In the genomic region with DNA sequence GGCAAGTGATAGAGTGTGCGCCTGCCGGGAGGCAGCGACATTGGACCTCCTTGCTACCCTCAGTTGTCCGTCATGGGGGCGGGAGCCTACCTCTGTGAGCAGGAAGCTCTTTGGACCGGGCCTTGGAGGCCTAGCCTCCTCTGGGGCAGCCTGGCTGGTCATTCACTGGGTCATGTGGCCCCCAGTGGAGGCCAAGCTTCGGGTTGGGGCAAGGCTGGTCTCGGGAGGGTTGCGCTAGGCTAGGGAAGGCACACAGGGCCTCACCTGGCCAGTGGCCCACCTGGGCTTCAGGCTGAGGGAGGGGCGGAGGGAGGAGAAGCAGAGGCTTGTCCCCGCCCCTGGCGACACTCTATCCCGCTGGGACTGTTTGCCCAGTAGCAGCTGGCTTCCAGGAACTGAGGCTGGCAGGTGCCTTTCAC, we compare ENCODE assay signal across 11 mouse cellular contexts. TPM values are rescaled to one million over a fixed set of nuclear protein-coding genes. Genes with fewer than 3 reads are reported as not detected.
DNase-seq lines count a peak whose midpoint lies in the region; ATAC-seq and TF ChIP-seq lines count a peak whose summit lies in the region.
"Had no signal": no experiment of that assay in that cellular context is flagged by ENCODE, and none has a peak within 500 bp of the region (broad histone marks: within the 10 kb centered on the region; RNA-seq: fewer than 3 reads in every experiment).

No protein-coding gene starts in this region.

- DNase-seq in testis, postnatal 14 days (ENCODE audit: low spot score): no peak
- DNase-seq in kidney, adult 8-10 months: peak; percentile 90 to 94
- no peak for DNase-seq in liver, embryonic 14.5 days (ENCODE audit: low read depth in 3 of 3, low spot score in 3 of 3)
- DNase-seq in stomach, postnatal 0 days (ENCODE audit: low spot score): peak; percentile 95
- DNase-seq in left cerebral cortex, postnatal 36 days (ENCODE audit: low spot score in 2 of 2): no peak
- no peak for DNase-seq in left cerebral cortex, adult 18-20 months (ENCODE audit: low spot score in 2 of 2)
- no peak for DNase-seq in frontal cortex, postnatal 25 days (ENCODE audit: low spot score in 2 of 2)
- DNase-seq: heart, postnatal 10 days had no signal

- H3K36me3 ChIP-seq in testis, adult 2 months (ENCODE audit: control insufficient read depth, insufficient read depth, low read length): no peaks in the 10 kb centered on the region
- H3K36me3 ChIP-seq in liver, embryonic 14.5 days (replicated peaks; ENCODE audit: control insufficient read depth, insufficient read depth, low read depth): no peaks in the 10 kb centered on the region
- H3K36me3 ChIP-seq in stomach, postnatal 0 days (ENCODE audit: control insufficient read depth, insufficient read depth, low read length): no peaks in the 10 kb centered on the region

- no peak for TF ChIP-seq CTCF in testis, adult 2 months (IDR thresholded peaks at IDR 0.05; ENCODE audit: control insufficient read depth, insufficient read depth, insufficient replicate concordance, low read depth, low read length)
- no peak for TF ChIP-seq CTCF in liver, embryonic 14.5 days (IDR thresholded peaks at IDR 0.05; ENCODE audit: low read depth)
- no peak; the same call in 1 of the 2 replicates for TF ChIP-seq CTCF in stomach, postnatal 0 days (IDR thresholded peaks at IDR 0.05; ENCODE audit: low read depth)

- TF ChIP-seq EP300 in liver, embryonic 14.5 days (IDR thresholded peaks at IDR 0.05; ENCODE audit: low read depth): no peak
- TF ChIP-seq EP300 in stomach, postnatal 0 days (optimal IDR thresholded peaks at IDR 0.05): no peak

- no peaks in the 10 kb centered on the region for H3K9me3 ChIP-seq in liver, embryonic 14.5 days (ENCODE audit: control insufficient read depth, low read length)
- H3K9me3 ChIP-seq in stomach, postnatal 0 days (ENCODE audit: control insufficient read depth, low read length): no peaks in the 10 kb centered on the region

- H3K4me2 ChIP-seq in liver, embryonic 14.5 days (ENCODE audit: low read depth): peak overlapping the region; percentile 18; the same call in 1 of the 2 replicates
- H3K4me2 ChIP-seq in stomach, postnatal 0 days (replicated peaks; ENCODE audit: low read depth): peak overlapping the region; percentile 47

- H3K9ac ChIP-seq in liver, embryonic 14.5 days (replicated peaks): no peak overlapping the region
- H3K9ac ChIP-seq in stomach, postnatal 0 days (ENCODE audit: low read length): peak overlapping the region; percentile 66

- intact Hi-C loops in left cerebral cortex, postnatal 36 days (cut with DNase I): no loop called here

- no peak for TF ChIP-seq POLR2A in testis, adult 2 months (IDR thresholded peaks at IDR 0.05; ENCODE audit: control insufficient read depth, low read depth, low read length)

- ATAC-seq in liver, embryonic 14.5 days (ENCODE audit: insufficient read depth): no peak
- ATAC-seq in stomach, postnatal 0 days (ENCODE audit: low FRiP score, low TSS enrichment): peak; percentile 83

- whole genome bisulfite sequencing in liver, embryonic 14.5 days (ENCODE audit: insufficient replicate concordance): 36% methylated on average over 13 of the region's 13 CpGs
- 8% methylated on average over 13 of the region's 13 CpGs for WGBS in stomach, postnatal 0 days

- H3K4me3 ChIP-seq in testis, adult 2 months (ENCODE audit: control insufficient read depth, low read depth, low read length): no peak overlapping the region
- no peak overlapping the region for H3K4me3 ChIP-seq in liver, embryonic 14.5 days (ENCODE audit: insufficient read depth in 1 of 2, low read depth in 2 of 2, low read length in 2 of 2)
- peak overlapping the region; percentile 32 for H3K4me3 ChIP-seq in stomach, postnatal 0 days (ENCODE audit: low read depth, low read length)

- no peaks in the 10 kb centered on the region for H3K4me1 ChIP-seq in testis, adult 2 months (ENCODE audit: control insufficient read depth, insufficient read depth, low read length)
- H3K4me1 ChIP-seq in liver, embryonic 14.5 days (replicated peaks; ENCODE audit: control insufficient read depth in 2 of 2, insufficient read depth in 2 of 2, low read length in 1 of 2): peaks cover 26 to 52% of the 10 kb centered on the region in 2 experiments
- no peaks in the 10 kb centered on the region for H3K4me1 ChIP-seq in stomach, postnatal 0 days (replicated peaks; ENCODE audit: control insufficient read depth, insufficient read depth)

- no peaks in the 10 kb centered on the region for H3K27me3 ChIP-seq in testis, adult 2 months (ENCODE audit: control insufficient read depth, insufficient read depth, low read length)
- peaks cover 3% of the 10 kb centered on the region; the same call in 1 of the 2 replicates for H3K27me3 ChIP-seq in liver, embryonic 14.5 days (ENCODE audit: control insufficient read depth, insufficient read depth, low read length)
- no peaks in the 10 kb centered on the region for H3K27me3 ChIP-seq in stomach, postnatal 0 days (ENCODE audit: control insufficient read depth, insufficient read depth, low read length)

- H3K27ac ChIP-seq in testis, adult 2 months (ENCODE audit: control insufficient read depth, insufficient read depth, low read depth, low read length): peak overlapping the region; percentile 7; the same call in 1 of the 2 replicates
- H3K27ac ChIP-seq in liver, embryonic 14.5 days: no peak overlapping the region
- H3K27ac ChIP-seq in stomach, postnatal 0 days (replicated peaks): peak overlapping the region; percentile 79
- H3K27ac ChIP-seq: macrophage had no signal

RNA-seq across cellular contexts. Expression of a gene that starts 5.7 kb away (rescaled TPM):
- polyA plus RNA-seq in testis, adult 2 months (2012; rRNA removed): 138 and 204 TPM in 2 replicates
- 0.75 TPM in 2 replicates for polyA plus RNA-seq in liver, embryonic 14.5 days (2012; rRNA removed)
- polyA plus RNA-seq in liver, embryonic 14.5 days (2014; fragmentation: Nextera tagmentation; extraction: Ambion mirVana): 0.90 and 1.2 TPM in 2 replicates
- 72.0 and 84.3 TPM in 2 replicates for polyA plus RNA-seq in stomach, postnatal 0 days (2015; fragmentation: Nextera tagmentation; extraction: Ambion mirVana)
- under 1 TPM in 1 of 2 experiments, not detected in 1; 0.89 TPM for total RNA-seq in left cerebral cortex, postnatal 36 days (2021)
- under 1 TPM; 0.35 to 0.53 TPM for total RNA-seq in left cerebral cortex, adult 18-20 months (2021)
- polyA plus RNA-seq: macrophage had no signal

RNA-seq across cellular contexts. Expression of a gene that starts 12.2 kb away (rescaled TPM):
- polyA plus RNA-seq in testis, adult 2 months (2012; rRNA removed): not detected in 2 replicates
- polyA plus RNA-seq in liver, embryonic 14.5 days (2012; rRNA removed): not detected in 2 replicates
- polyA plus RNA-seq in liver, embryonic 14.5 days (2014; fragmentation: Nextera tagmentation; extraction: Ambion mirVana): not detected in 2 replicates
- not detected in 2 replicates for polyA plus RNA-seq in stomach, postnatal 0 days (2015; fragmentation: Nextera tagmentation; extraction: Ambion mirVana)
- not detected for total RNA-seq in left cerebral cortex, postnatal 36 days (2021)
- not detected for total RNA-seq in left cerebral cortex, adult 18-20 months (2021)
- total RNA-seq: heart, postnatal 10 days had no signal
- polyA plus RNA-seq: macrophage; neural tube, embryonic 14.5 days had no signal

RNA-seq across cellular contexts. Expression of a gene that starts 12.7 kb away (rescaled TPM):
- polyA plus RNA-seq in testis, adult 2 months (2012; rRNA removed): 9.9 and 11.0 TPM in 2 replicates
- 34.5 and 41.9 TPM in 2 replicates for polyA plus RNA-seq in liver, embryonic 14.5 days (2012; rRNA removed)
- polyA plus RNA-seq in liver, embryonic 14.5 days (2014; fragmentation: Nextera tagmentation; extraction: Ambion mirVana): 46.5 and 56.0 TPM in 2 replicates
- 50.6 and 51.0 TPM in 2 replicates for polyA plus RNA-seq in stomach, postnatal 0 days (2015; fragmentation: Nextera tagmentation; extraction: Ambion mirVana)
- 10 to 100 TPM; 19.3 to 19.9 TPM for total RNA-seq in left cerebral cortex, postnatal 36 days (2021)
- 10 to 100 TPM; 19.3 TPM for total RNA-seq in left cerebral cortex, adult 18-20 months (2021)

RNA-seq across cellular contexts. Expression of a gene that starts 22.7 kb away (rescaled TPM):
- 10.8 and 14.5 TPM in 2 replicates for polyA plus RNA-seq in testis, adult 2 months (2012; rRNA removed)
- polyA plus RNA-seq in liver, embryonic 14.5 days (2012; rRNA removed): 21.6 and 23.0 TPM in 2 replicates
- polyA plus RNA-seq in liver, embryonic 14.5 days (2014; fragmentation: Nextera tagmentation; extraction: Ambion mirVana): 20.7 and 22.7 TPM in 2 replicates
- polyA plus RNA-seq in stomach, postnatal 0 days (2015; fragmentation: Nextera tagmentation; extraction: Ambion mirVana): 19.4 TPM in 2 replicates
- 1 to 10 TPM; 8.2 to 8.8 TPM for total RNA-seq in left cerebral cortex, postnatal 36 days (2021)
- 1 to 10 TPM; 8.9 to 9.2 TPM for total RNA-seq in left cerebral cortex, adult 18-20 months (2021)

RNA-seq across cellular contexts. Expression of a gene that starts 38.5 kb away (rescaled TPM):
- 33.9 and 36.4 TPM in 2 replicates for polyA plus RNA-seq in testis, adult 2 months (2012; rRNA removed)
- polyA plus RNA-seq in liver, embryonic 14.5 days (2012; rRNA removed): 12.1 and 14.5 TPM in 2 replicates
- polyA plus RNA-seq in liver, embryonic 14.5 days (2014; fragmentation: Nextera tagmentation; extraction: Ambion mirVana): 13.5 and 17.5 TPM in 2 replicates
- 7.9 and 8.0 TPM in 2 replicates for polyA plus RNA-seq in stomach, postnatal 0 days (2015; fragmentation: Nextera tagmentation; extraction: Ambion mirVana)
- 10 to 100 TPM; 95.5 to 96.2 TPM for total RNA-seq in left cerebral cortex, postnatal 36 days (2021)
- total RNA-seq in left cerebral cortex, adult 18-20 months (2021): 100 to 1,000 TPM in 1 of 2 experiments, 10 to 100 TPM in 1; 96.3 to 103 TPM

Comparison
In these comparisons a context has a peak if more than half of its experiments do, and no peak if none do; other contexts are left out.
1. DNase-seq: peak in kidney, adult 8-10 months (2 of 2) and stomach, postnatal 0 days (single experiment); none in testis, postnatal 14 days (single experiment), liver, embryonic 14.5 days (0 of 3), left cerebral cortex, postnatal 36 days (0 of 2), left cerebral cortex, adult 18-20 months (0 of 2) and frontal cortex, postnatal 25 days (0 of 2).
2. RNA of a gene that starts 5.7 kb away (polyA plus RNA-seq): 138 to 204 TPM in testis, adult 2 months and 72.0 to 84.3 TPM in stomach, postnatal 0 days; 0.75 to 1.2 TPM in liver, embryonic 14.5 days; every median in the first group is over 10 times any median in the second.